In genomic region chr4:54356041-54356427, GRCm38 (mm10) we compare ENCODE assay signal across 18 mouse cellular contexts.
DNase-seq lines count a peak whose midpoint lies in the region; ATAC-seq and TF ChIP-seq lines count a peak whose summit lies in the region.
"Had no signal": no experiment of that assay in that cellular context is flagged by ENCODE, and none has a peak within 500 bp of the region (broad histone marks: within the 10 kb centered on the region; RNA-seq: fewer than 3 reads in every experiment).

No protein-coding gene starts in this region.

- peak overlapping the region; percentile 12 for H3K4me2 ChIP-seq in myocyte (ENCODE audit: low read depth)
- no peak overlapping the region for H3K4me2 ChIP-seq in heart, embryonic 12.5 days
- H3K4me2 ChIP-seq: embryonic facial prominence, embryonic 12.5 days; forebrain, embryonic 13.5 days had no signal

- H3K4me1 ChIP-seq in heart, embryonic 12.5 days (replicated peaks): peaks cover 13% of the 10 kb centered on the region
- H3K4me1 ChIP-seq: embryonic facial prominence, embryonic 12.5 days; heart, embryonic 10.5 days had no signal

- in situ Hi-C loops in Patski (cut with MboI; ENCODE audit: low pct_unique_long_range_greater_than_20kb): no loop called here

- H3K9me3 ChIP-seq in heart, embryonic 12.5 days (replicated peaks): no peaks in the 10 kb centered on the region
- H3K9me3 ChIP-seq: embryonic facial prominence, embryonic 12.5 days; forebrain, embryonic 13.5 days; heart, embryonic 10.5 days had no signal

- H3K79me2 ChIP-seq in myocyte (ENCODE audit: control insufficient read depth, insufficient read depth): no peaks in the 10 kb centered on the region

- peak overlapping the region; percentile 1 for H3K27ac ChIP-seq in gastrocnemius, adult 2 months
- no peak overlapping the region for H3K27ac ChIP-seq in heart, embryonic 12.5 days (ENCODE audit: poor library complexity, severe bottlenecking)
- H3K27ac ChIP-seq: embryonic facial prominence, embryonic 12.5 days; forebrain, embryonic 13.5 days; heart, embryonic 10.5 days; hindbrain, postnatal 0 days; layer of hippocampus, adult 2 months had no signal

- intact Hi-C loops in gastrocnemius, adult 2 months (cut with DNase I): no loop called here
- intact Hi-C loops in heart, postnatal 10 days (cut with DNase I): no loop called here

- DNase-seq in gastrocnemius, adult 2 months: no peak
- DNase-seq in gastrocnemius, adult 18-20 months (ENCODE audit: low spot score): no peak
- peak; percentile 91 for DNase-seq in 3T3-L1 (ENCODE audit: low read depth, low spot score)
- peak; percentile 72 for DNase-seq in Patski (ENCODE audit: low read depth, low spot score)
- no peak for DNase-seq in heart, postnatal 10 days
- DNase-seq: cerebellum, adult 18-20 months; cerebellum, postnatal 14 days; kidney, postnatal 25 days had no signal

- H3K9ac ChIP-seq in heart, embryonic 12.5 days: no peak overlapping the region
- H3K9ac ChIP-seq: embryonic facial prominence, embryonic 12.5 days; forebrain, embryonic 13.5 days had no signal

- WGBS in heart, embryonic 12.5 days: 45% methylated on average over 2 of the region's 2 CpGs

- no peak overlapping the region for H3ac ChIP-seq in myocyte (ENCODE audit: control insufficient read depth, insufficient read length)

- TF ChIP-seq CTCF in gastrocnemius, adult 2 months (IDR thresholded peaks at IDR 0.05): no peak
- TF ChIP-seq CTCF in Patski (IDR thresholded peaks at IDR 0.05): no peak

- POLR2A ChIA-PET in Patski (lab: Charles Lee): interaction anchor here (0.9 kb wide), 1 partner anchor 594 kb away, joined by 3 read pairs; no protein-coding TSS in a partner anchor

- TF ChIP-seq POLR2A in myocyte (IDR thresholded peaks at IDR 0.05; ENCODE audit: insufficient read length, low read depth): no peak

- H3K27me3 ChIP-seq in Patski (no peaks in the 10 kb centered on the region), myocyte (ENCODE audit: control insufficient read depth, insufficient read depth, insufficient read length) (no peaks in the 10 kb centered on the region)
- no peaks in the 10 kb centered on the region for H3K27me3 ChIP-seq in heart, embryonic 12.5 days (replicated peaks)
- H3K27me3 ChIP-seq: embryonic facial prominence, embryonic 12.5 days; forebrain, embryonic 13.5 days had no signal

- no peaks in the 10 kb centered on the region for H3K36me3 ChIP-seq in myocyte (ENCODE audit: control insufficient read depth, insufficient read depth)
- no peaks in the 10 kb centered on the region for H3K36me3 ChIP-seq in heart, embryonic 12.5 days
- H3K36me3 ChIP-seq: embryonic facial prominence, embryonic 12.5 days; heart, embryonic 10.5 days had no signal

- ATAC-seq in Patski: peak; percentile 90
- ATAC-seq in heart, embryonic 12.5 days (ENCODE audit: insufficient number of reproducible peaks, low FRiP score): no peak
- ATAC-seq: forebrain, embryonic 13.5 days; hindbrain, postnatal 0 days; intestine, postnatal 0 days; midbrain, embryonic 16.5 days had no signal

- CTCF ChIA-PET in Patski (lab: Charles Lee): interaction anchor here (2.9 kb wide), 1 partner anchor 11 kb away, joined by 9 read pairs; no protein-coding TSS in a partner anchor

- no peak overlapping the region for H3K4me3 ChIP-seq in gastrocnemius, adult 2 months
- no peak overlapping the region for H3K4me3 ChIP-seq in myocyte
- H3K4me3 ChIP-seq in heart, embryonic 12.5 days: no peak overlapping the region
- H3K4me3 ChIP-seq: embryonic facial prominence, embryonic 12.5 days; erythroblast, embryonic 14.5 days; forebrain, embryonic 13.5 days; heart, embryonic 10.5 days; layer of hippocampus, adult 2 months had no signal

TF ChIP-seq in myocyte, 11 proteins besides CTCF, POLR2A, EP300 and RAD21:
- no peak for TF ChIP-seq MYOG (IDR thresholded peaks at IDR 0.05; ENCODE audit: control insufficient read depth in 1 of 3, insufficient read depth in 1 of 3, insufficient read length in 2 of 3, low read depth in 2 of 3)
- no peak for TF ChIP-seq USF1 (IDR thresholded peaks at IDR 0.05; ENCODE audit: low read depth)
- TF ChIP-seq REST (IDR thresholded peaks at IDR 0.05; ENCODE audit: insufficient read depth, insufficient read length): no peak
- TF ChIP-seq TCF12 (IDR thresholded peaks at IDR 0.05; ENCODE audit: insufficient read depth, poor library complexity, severe bottlenecking): no peak
- TF ChIP-seq MYOD1 (IDR thresholded peaks at IDR 0.05; ENCODE audit: control insufficient read depth in 1 of 3, insufficient read length in 2 of 3, low read depth in 2 of 3): no peak
- no peak for TF ChIP-seq E2F4 (IDR thresholded peaks at IDR 0.05; ENCODE audit: insufficient read depth)
- TF ChIP-seq CEBPB (IDR thresholded peaks at IDR 0.05; ENCODE audit: insufficient read depth, poor library complexity, severe bottlenecking): no peak
- no peak for TF ChIP-seq MAX (IDR thresholded peaks at IDR 0.05; ENCODE audit: low read depth)

Comparison
In these comparisons a context has a peak if more than half of its experiments do, and no peak if none do; other contexts are left out.
1. DNase-seq: peak in 3T3-L1 (single experiment) and Patski (single experiment); none in gastrocnemius, adult 2 months (single experiment), gastrocnemius, adult 18-20 months (single experiment) and heart, postnatal 10 days (0 of 2).